Mouse (Mus musculus): ENCODE results near the gene Slc16a4.

Slc16a4 gene

DNA sequence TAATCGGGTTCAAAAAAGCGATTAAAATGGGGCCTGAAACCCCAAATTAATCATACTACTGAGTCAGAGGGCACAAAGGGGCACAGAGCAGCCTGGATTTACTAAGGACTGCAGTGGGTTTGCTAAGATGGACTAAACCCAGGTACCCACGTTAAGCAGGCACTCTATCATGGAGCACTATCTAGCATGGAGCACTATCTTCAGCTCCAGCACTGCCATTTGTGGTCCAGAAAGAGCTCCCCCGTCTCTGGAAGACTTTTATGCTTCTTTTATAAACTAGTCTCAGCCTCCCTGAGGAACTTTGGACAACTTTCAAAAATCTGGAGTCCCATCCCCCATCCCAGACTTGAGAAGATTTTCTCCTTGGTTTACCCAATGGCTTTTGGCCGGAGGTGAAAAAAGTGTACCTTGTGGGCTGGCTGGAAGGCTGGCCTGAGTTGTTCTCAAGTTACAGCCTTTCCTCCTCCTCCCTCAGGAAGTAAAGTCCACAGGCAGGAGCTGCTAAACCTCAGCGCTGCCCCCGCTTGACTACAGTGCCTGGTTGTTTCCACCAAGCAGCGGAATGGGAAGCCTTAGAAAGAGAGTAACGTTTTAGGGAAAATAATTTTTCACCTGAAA, at the start of gene Slc16a4:
TSS of gene Slc16a4 (plus strand) at position 467 of the 618 bp plus-strand sequence.
- DNase-seq (ENCODE audit: low read depth, low spot score) = peak; percentile 56

DNA sequence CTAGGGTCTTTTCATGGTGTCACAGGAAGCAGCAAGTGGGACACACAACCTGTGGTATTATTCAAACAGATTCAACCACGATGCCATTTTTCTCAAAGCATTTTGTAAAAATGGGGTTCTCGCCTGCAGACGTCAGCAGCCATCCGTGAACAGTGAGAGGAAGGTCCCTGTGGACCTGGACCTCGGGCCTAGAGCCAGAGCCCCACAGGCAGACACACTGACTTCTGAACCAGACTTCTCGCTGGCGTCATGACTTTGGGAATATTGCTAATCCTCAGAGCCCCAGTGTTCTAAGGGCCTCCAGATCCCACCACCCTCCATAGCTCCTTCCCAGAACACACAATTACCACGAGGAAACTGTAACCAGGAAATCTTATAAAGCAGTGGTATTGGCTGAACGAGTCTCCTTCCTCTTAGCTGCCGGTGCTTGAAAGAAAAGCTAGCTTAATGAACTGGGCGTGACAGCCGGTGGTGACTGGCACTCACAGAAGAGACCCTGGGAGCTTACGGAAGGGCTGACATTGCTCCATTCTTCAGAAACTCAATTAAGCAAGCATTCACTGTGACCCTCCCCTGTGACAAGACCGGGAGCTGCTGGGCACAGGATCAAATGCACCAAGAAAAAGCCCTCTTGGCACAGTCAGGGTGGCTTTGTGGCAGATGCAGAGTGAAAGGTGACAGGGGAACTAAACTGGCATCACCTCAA, 49.5 kb upstream of the Slc16a4 start:
- no peak for DNase-seq (ENCODE audit: low read depth, low spot score)

DNA sequence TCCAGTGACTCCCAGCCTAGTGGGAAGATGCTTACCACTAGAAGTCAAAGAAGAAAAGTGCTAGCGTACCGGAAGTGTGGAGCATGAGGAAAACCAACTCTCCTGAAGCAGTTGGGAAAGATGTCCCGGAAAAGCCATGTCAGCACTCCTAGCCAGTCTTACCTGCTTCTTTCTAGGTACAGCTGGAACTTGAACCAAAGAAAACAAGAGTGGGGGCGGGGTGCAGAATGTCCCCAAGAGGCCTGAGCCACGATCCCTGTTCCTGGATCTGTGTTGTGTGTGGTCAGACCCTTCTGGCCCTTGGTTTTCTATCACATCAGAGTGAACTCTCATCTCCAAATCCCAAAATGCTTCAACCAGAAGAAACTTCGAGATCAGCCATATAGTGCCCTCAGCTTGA, 44.2 kb upstream of the Slc16a4 start:
- DNase-seq (ENCODE audit: low read depth, low spot score) = no peak

DNA sequence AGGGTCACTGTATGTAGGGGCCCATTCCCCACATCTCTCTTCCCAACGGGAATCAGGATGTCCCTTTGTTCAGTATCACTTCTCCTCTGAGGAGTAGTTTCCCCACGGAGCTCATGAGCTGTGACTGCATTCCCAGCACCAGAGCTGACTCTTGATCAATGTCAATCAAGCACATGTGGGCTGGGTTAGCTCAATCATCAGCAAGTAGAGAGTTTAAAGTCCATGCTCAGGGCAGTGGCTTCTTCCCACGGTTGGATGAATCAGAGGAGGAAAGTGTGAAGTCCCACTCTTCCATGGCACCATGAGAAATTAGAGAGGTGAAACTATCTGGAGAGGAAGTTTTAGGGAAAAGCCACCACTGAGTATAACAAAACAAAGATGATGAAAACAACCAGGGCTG, 42.0 kb upstream of the Slc16a4 start:
- DNase-seq (ENCODE audit: low read depth, low spot score) = no peak

DNA sequence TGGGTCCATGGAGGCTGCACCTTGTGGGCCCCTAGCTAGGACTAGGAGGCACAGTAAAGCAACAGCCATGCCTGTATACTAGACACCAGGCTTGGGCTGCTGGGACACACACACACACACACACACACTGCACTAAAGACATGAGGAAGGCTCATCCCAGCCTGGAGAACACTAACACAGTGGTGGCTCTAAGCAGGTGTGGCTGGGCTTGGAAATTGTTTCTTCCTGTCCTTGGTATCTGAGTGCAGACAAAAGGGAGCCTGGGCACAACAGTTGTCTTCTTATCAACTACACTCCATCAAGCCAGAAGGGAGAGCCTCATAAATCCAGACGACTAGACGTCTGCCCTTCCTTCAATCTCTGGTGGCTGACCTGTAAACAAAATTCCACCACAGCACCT, 40.7 kb upstream of the Slc16a4 start:
- no peak for DNase-seq (ENCODE audit: low read depth, low spot score)

DNA sequence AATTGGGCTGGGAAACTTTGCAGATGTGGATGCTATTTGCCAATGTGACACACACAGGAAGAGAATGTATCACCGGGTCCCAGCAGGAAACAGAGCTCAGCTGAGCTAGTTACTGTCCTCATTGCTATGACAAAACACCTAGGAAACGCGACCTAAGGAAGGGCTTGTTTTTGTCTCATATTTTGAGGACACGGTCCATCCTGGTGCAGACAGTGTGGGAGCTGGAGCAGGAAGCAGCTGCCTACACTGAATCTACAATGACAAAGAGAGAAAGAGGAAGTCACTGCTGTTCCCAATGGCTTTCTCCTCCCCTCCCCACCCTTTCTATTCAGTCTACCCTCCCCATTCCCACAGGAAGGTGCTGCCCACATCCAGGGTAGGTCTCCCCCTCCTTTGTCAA, 39.0 kb upstream of the Slc16a4 start:
- DNase-seq (ENCODE audit: low read depth, low spot score) = no peak

DNA sequence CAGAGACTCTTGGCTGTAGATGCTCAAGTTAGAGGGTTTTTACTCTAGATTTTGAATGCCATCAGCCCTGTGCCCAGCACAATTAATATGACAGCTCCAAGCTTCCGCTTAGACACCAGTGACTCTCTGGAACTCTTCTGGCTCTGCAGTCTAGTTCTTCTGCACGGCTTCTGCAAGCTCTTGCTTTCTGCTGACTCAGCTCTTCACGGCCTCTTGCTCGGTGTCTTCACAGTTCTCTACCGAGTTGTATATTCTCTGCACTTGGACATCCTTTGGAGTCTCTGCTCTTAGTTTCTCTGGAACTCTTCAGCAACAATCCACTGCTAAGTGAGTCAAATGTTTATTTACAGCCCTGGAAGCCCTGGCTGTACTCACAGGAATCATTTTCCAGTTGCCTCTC, 37.1 kb upstream of the Slc16a4 start:
- no peak for DNase-seq (ENCODE audit: low read depth, low spot score)

DNA sequence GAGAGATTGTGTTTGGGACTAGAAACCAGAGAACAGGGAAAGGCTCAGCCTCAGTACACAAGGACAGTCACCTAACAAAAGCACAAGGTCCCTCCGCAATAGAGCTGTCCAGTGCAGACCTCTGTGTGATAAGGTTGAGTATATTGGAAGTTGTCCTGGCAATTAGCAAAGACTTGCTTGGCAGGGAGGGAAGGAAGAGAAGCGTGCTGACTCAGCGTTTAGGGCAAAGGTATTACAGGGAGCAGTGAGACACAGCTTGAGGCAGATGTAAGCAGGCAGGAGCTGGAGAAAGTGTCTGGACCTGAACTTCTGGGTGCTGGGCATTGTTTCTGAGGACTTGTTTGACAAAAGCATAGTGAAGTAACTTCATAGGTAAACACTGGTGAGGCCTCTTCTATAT, 35.0 kb upstream of the Slc16a4 start:
- DNase-seq (ENCODE audit: low read depth, low spot score) = no peak

DNA sequence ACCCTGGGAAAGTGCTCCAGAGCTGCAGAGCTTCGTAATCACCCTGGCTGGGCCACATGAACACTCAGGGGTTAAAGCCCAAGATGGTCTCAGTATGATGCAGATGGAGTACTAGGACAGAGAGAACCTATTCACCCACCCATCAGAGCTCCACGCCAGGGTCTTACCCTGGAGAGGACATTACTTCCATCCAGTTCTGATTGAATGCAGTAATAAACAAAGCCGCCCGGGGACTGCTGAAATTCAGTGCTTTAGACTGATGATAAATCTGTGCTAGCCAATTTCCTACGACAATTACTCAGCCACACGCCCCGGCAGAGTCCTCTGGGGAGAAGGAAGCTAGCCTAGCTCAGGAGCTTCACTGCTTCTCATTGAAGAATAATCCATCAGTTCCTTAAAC, 34.3 kb upstream of the Slc16a4 start:
- DNase-seq (ENCODE audit: low read depth, low spot score) = peak; percentile 34

DNA sequence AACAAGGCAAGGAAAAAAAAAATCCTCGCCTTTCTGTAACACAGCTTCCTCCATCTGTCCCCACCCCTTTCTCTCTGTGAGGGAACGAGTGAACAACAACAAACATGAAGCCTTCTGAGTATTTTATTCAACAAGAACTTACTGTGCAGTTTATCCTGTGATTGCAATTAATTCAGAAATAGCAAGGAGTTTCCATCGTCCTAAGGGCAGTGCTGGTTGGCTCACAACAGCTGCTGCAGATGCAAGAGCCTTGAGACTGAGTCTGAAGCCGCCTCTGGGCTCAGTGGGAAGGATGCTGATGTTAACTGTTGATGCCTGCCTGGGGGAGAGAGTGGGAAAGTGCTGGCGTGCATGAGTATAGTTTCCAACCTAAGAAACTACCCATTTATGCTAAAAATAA, 33.1 kb upstream of the Slc16a4 start:
- DNase-seq (ENCODE audit: low read depth, low spot score) = no peak

DNA sequence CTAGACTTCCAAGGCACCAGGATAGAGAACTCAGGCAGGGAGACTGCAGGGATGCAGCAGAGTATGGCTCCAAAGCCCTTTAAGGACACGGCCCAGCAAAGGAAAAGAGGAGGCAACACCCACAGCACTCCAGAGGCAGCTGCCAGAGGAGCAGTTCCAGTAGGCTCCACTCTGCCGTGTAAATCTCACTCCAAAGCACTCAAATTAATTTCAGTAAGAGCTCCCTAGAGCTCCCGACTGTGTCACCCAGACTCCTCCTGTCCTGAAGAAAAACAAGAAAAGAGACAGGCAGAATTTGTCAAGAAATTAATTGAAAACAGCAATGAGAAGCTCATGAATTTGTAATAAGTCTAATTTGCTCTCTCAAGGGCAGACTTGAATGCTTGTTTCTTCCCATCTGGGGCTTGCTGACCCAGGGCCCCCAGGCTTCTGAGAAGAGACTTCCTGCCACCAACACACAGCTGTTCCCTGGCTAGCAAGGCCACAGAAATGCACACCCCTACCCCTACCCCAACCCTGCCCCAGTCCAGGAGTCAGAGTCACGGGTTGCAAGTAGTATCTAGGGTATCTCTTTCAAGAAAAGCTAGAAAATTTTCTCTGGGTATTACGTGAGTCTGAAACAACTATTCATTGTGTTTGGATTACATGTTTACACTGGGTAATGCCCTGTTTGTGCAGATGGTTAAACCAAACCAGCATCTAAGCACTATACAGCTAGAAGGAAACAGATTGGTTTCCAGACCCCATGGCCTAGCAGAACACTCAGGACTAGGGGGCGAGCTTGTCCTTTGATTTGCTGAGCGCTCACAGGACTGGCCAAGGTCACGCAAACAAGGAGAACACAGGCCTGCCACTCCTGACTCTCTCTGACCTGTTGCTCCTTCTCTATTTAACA, 29.8 kb upstream of the Slc16a4 start:
- peak; percentile 21 for DNase-seq (ENCODE audit: low read depth, low spot score)

DNA sequence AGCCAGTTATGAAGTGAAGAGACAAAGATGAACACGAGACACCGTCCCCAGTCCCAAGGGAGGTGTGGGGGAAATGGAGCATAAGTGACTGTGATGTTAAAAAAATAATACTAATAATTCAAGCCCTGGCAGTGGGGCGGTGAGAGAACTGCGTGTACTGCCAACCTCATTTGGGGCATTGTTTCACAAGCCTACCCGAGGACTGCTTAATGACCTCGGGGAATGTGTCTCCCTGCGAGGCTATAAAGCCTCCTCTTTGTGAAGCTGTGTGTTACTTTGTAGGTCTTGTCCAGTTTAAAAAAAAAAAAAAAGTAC, 29.2 kb upstream of the Slc16a4 start:
- peak; percentile 34 for DNase-seq (ENCODE audit: low read depth, low spot score)

DNA sequence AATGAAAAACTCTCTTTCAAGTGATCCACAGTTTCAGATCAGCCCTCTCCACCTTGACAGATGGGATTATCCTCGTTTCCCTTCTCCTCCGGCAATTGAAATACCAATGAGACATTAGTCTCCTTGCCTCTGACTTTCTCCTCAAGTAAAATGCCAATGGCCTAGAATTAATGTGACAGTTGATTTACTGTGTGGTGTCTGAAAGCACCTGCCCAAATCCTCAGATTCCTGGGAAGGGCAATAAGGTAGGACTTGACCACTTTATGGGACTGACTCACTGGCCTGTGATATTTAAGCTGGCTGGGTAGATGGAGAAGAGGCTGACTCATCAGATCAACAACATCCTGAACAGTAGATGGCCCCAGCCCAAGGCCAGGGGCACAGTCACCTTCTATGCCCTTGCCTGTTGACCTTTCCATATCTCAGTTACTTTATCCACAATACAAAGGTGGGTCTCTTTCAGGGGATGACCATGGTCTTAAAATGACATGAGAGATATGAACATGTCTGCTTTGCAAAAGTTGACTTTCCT, 24.1 kb upstream of the Slc16a4 start:
- no peak for DNase-seq (ENCODE audit: low read depth, low spot score)

DNA sequence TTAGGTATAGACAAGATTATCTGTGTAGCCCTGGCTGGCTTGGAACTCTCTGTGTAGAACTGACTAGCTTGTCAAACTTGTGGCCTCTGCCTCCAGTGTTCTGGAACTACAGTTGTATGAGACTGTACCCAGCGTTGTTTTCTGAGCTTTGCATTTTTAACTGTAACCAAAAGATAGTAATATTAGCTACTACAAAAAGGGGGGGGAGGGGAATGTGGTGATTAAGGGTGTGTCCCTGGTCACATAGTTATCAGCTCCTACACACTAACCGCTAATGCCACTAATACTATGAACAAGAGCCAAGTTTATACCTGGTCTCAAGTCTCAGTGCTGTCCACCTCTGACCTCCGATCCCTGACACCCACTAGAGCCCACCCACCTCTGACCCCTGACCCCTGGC, 18.6 kb upstream of the Slc16a4 start:
- DNase-seq (ENCODE audit: low read depth, low spot score) = no peak

DNA sequence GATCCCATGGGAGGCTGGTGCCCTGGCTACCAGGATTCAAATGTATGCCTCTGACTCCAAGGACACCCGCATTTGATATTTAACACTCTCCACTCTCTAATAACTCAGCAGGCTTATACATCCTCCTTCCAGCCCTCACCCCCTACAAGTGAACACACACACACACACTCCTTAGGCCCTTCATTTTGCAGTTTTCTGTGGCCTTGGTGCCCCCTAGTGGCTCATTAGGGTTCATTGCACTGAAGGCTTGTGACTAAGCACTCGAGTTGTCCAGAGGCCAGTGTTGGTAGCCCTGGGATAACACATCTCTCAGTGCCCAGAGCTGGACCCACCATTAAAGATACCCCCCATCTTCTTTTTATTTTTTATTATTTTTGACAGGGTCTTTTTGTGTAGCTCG, 17.2 kb upstream of the Slc16a4 start:
- DNase-seq (ENCODE audit: low read depth, low spot score) = peak; percentile 70

DNA sequence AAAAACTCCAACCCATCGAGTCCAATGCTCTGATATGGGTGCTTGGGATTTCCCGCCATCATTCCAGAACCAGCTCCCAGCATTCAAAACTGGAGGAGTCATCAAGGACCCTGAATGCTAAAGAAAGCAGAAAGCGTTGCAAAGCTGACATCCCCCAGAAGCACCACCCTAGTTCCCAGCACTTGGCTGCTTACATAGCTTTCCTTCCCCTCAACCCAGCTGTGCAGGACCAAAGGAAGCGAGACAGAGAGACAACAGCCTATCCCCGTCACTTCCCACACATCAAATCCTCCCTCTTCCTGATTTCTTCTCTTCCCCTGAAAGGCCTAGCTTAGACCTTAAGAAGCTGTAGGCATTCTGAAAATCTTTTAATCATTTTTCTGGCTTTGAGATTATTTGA, 15.7 kb upstream of the Slc16a4 start:
- no peak for DNase-seq (ENCODE audit: low read depth, low spot score)

DNA sequence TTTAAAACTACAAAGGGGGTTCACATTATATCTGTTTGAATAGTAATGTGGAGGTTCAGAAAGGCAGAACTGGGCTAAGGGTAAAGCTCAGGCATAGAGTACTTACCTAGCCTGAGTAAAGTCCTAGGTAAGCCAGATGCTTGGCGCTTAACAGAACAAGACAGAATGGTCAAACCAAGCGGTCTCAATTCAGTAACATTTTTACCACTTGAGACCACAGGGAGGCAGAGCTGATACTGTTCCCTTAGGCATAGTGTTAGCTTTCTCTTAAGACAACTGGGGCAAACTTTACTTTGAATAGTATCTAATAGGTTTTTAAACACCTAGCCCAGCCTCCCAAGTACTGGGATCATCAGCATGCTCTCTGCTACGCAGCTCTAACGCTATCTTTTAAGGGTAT, 15.0 kb upstream of the Slc16a4 start:
- no peak for DNase-seq (ENCODE audit: low read depth, low spot score)

DNA sequence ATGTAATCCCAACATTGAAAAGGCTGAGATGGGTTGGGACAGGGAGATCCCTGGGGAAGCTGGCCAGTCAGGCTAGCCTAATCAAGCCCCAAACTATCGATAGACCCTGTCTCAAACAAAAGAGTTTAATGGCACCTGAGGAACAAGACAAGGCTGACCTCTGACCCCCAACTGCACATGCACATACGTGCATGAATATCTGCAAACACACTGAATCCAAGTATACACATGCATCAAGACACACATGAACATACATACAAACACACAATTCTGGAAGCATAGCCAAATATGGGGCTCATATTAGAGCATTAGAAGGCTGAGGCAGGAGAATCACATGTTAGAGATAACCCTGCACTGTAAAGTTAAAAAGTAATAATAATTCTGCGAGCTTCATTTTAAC, 14.4 kb upstream of the Slc16a4 start:
- DNase-seq (ENCODE audit: low read depth, low spot score) = no peak

DNA sequence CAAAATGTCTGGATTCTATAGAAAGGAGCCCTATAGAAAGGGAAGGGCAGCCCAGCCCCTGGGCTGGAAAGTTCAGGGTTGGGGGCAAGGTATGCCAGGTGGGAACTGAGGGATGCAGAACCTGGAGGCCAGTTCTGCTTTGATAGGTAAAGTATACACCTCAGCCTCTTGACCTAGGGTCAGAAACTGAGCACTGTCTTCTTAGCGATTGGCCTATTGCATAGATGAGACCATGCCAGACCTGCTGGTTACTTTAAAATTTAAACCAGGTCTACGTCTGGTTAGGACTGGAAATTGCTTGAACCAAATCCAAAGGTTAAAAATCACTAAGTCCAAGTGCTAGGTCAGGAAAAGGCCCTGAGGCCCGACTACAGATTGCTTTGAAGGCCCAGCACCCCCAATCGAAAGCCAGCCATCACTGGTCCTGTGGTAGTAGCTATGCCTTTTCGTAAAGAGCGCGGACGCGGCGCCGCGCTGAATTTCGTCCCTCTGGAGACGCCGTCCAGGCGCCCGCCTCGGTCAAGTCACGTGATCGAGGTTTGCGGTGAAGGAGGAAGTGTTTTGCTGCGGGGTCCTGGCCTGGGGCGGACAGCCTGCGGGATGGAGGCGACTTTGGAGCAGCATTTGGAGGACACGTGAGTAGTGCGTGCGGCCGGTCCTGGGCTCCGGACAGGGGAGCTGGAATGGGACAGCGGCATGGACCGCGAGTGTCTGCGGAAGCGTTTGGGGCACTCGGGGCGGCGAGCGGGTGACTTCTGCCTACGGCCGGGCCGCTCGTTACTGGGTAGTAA, 12.4 kb upstream of the Slc16a4 start, which contains the start of gene Lamtor5:
TSS of gene Lamtor5 (plus strand) at position 380 of the 791 bp plus-strand sequence.
- DNase-seq (ENCODE audit: low read depth, low spot score) = peak; percentile 91

DNA sequence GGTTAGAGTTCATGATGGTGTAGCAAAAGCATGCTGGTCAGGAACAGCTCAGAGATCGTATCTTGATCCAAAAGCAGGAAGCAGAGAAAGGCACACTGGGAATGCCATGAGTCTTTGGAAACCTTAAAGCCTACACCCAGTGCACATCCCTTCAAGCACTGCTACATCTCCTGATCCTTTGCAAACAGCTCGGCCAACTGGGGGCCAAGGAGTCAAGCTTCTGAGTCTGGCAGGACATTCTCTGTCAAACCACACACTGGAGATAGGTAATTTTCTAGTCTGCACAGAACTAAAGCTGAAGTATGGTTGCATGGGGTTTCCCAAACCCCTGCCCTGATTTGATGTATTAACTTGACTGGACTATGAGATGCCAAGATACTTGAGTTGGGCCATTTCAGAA, 4.9 kb upstream of the Slc16a4 start:
- DNase-seq (ENCODE audit: low read depth, low spot score) = no peak

DNA sequence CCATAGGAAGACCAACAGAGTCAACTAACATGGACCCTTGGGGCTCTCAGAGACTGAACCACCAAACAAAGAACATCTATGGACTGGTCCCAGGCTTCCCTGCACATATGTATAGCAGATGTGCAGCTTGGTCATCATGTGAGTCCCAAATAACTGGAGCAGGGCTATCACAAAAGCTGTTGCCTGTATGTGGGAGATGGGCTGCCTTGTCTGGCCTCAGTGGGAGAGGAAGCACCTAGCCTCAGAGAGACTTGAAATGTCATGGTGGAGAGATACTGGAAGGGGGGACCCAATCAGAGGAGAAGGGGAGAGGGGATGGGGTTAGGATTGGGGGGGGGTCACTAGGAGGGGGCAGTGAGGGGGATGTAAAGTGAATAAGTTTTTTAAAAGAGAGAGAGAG, 3.7 kb upstream of the Slc16a4 start:
- no peak for DNase-seq (ENCODE audit: low read depth, low spot score)

All from mesoderm, embryonic 11.5 days (tissue).